Mouse (Mus musculus) liver, embryonic 11.5 days (tissue): Measurements from ENCODE around the gene Mrc2. TPM values are rescaled to one million over a fixed set of nuclear protein-coding genes. Genes with fewer than 3 reads are reported as not detected.

ENCODE experiments used
- ATAC-seq: fragments of 200-750 bp; cut with Nextera tagmentation; replicated peaks from 2 replicates; pipeline ENCODE4 v1.8.0; 2017; ENCODE audit warnings: moderate number of reproducible peaks, mild to moderate bottlenecking, moderate TSS enrichment, moderate library complexity; ENCODE audit not compliant: low FRiP score
- DNase-seq: peaks from one replicate; pipeline ENCODE4 v3.0.0-alpha.2; 2017; ENCODE audit warnings: low spot score
- H3K27ac ChIP-seq: fragments of 300-500 bp; sonication (generic); 2 replicates; pipeline ENCODE4 v1.5.1; 2014; ENCODE audit warnings: mild to moderate bottlenecking, low read depth, low read length, control low read depth
- H3K27me3 ChIP-seq: fragments of 300-500 bp; sonication (generic); replicated peaks from 2 replicates; pipeline ENCODE4 v1.6.1; 2014; ENCODE audit warnings: low read length, mixed read lengths; ENCODE audit not compliant: control insufficient read depth, insufficient read depth
- H3K36me3 ChIP-seq: fragments of 300-500 bp; sonication (generic); 2 replicates; pipeline ENCODE4 v1.6.1; 2014; ENCODE audit warnings: mild to moderate bottlenecking, low read length, moderate library complexity, mixed read lengths; ENCODE audit not compliant: control insufficient read depth, insufficient read depth
- H3K4me1 ChIP-seq: fragments of 300-500 bp; sonication (generic); replicated peaks from 2 replicates; pipeline ENCODE4 v1.6.1; 2014; ENCODE audit warnings: low read length, mixed read lengths; ENCODE audit not compliant: control insufficient read depth, insufficient read depth
- H3K4me2 ChIP-seq: fragments of 300-500 bp; sonication (generic); 2 replicates; pipeline ENCODE4 v1.6.1; 2014; ENCODE audit warnings: mild to moderate bottlenecking, control low read depth, moderate library complexity
- H3K4me3 ChIP-seq: fragments of 300-500 bp; sonication (generic); 2 replicates; pipeline ENCODE4 v1.5.1; 2014; ENCODE audit warnings: low read depth, low read length, control low read depth
- H3K9ac ChIP-seq: fragments of 300-500 bp; sonication (generic); 2 replicates; pipeline ENCODE4 v1.6.1; 2014; ENCODE audit warnings: low read depth, low read length, control low read depth
- H3K9me3 ChIP-seq: fragments of 300-500 bp; sonication (generic); 2 replicates; pipeline ENCODE4 v1.6.1; 2016; ENCODE audit warnings: low read length, inconsistent platforms, mixed read lengths; ENCODE audit not compliant: control insufficient read depth
- WGBS: fragments of 180-500 bp; shearing (Covaris S2); extraction: QIAGEN DNeasy Blood & Tissue Kit; methylation state at CpG from one replicate; pipeline ENCODE4 v1.1.7; 2014; 5-methylcytosine and 5-hydroxymethylcytosine counted together
- polyA plus RNA-seq: library from polyadenylated mRNA; unstranded; fragments of >200 nt; fragmentation: Nextera tagmentation; extraction: Ambion mirVana; gene quantifications from 2 replicates; pipeline ENCODE4 v1.2.1, GENCODE M21; 2014

Gene Mrc2
- polyA plus RNA-seq, 1 experiment from 2014 or later: 4.8 TPM

GRCm38 (mm10) chr11:105373881-105374280 lies 81.4 kb downstream of the Mrc2 start:
- Histone ChIP-seq H3K9ac (no peak overlapping the region), H3K27me3 (no peaks in the 10 kb centered on the region; the same call in 1 of the 2 replicates), H3K4me1 (peaks cover 16% of the 10 kb centered on the region), H3K4me2 (peak overlapping the region; percentile 11; the same call in 1 of the 2 replicates), H3K27ac (peak overlapping the region; percentile 33), H3K36me3 (no peaks in the 10 kb centered on the region), H3K4me3 (no peak overlapping the region), H3K9me3 (no peaks in the 10 kb centered on the region)
- DNase-seq: no peak
- WGBS: 65% methylated on average over 8 of the region's 8 CpGs
- ATAC-seq: no peak

- peak; percentile 82 for ATAC-seq
Measured at GRCm38 (mm10) chr11:105374526-105375175, 82.2 kb downstream of the Mrc2 start.

DNA sequence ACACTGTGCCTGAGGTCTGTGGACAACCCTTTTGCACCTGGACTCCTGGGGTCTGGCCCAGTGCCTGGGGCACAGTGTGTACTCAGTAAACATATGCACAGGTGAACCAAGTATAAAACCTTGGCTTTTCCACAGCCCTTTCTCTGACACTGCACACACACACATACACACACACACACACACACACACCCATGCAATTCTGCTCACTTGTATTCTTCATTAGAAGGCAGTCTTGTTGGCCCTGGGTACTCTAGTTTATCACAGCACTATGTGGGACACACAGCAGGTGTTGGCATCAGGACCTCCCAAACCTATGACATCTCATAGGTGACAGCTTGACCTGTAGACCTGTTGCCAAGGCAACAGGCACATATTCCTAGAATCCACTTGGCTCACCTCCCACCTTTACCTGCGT lies 83.4 kb downstream of the Mrc2 start:
- no peak overlapping the region for H3K9ac ChIP-seq
- peaks cover 16% of the 10 kb centered on the region for H3K4me1 ChIP-seq
- H3K27ac ChIP-seq: no peak overlapping the region
- H3K4me3 ChIP-seq: no peak overlapping the region
- DNase-seq: no peak
- ATAC-seq: no peak
- H3K4me2 ChIP-seq: no peak overlapping the region
- no peaks in the 10 kb centered on the region for H3K36me3 ChIP-seq
- WGBS: 85% methylated on average over 1 of the region's 1 CpGs
- H3K27me3 ChIP-seq: no peaks in the 10 kb centered on the region; the same call in 1 of the 2 replicates
- no peaks in the 10 kb centered on the region for H3K9me3 ChIP-seq

More at GRCm38 (mm10) chr11:105374526-105375175, 82.2 kb downstream of the Mrc2 start:
- H3K4me3 ChIP-seq: no peak overlapping the region
- 59% methylated on average over 10 of the region's 10 CpGs for WGBS
- H3K4me1 ChIP-seq: peaks cover 16% of the 10 kb centered on the region
- H3K36me3 ChIP-seq: no peaks in the 10 kb centered on the region
- H3K4me2 ChIP-seq: peak overlapping the region; percentile 11; the same call in 1 of the 2 replicates
- H3K27ac ChIP-seq: peak overlapping the region; percentile 33
- H3K9me3 ChIP-seq: no peaks in the 10 kb centered on the region
- no peak overlapping the region for H3K9ac ChIP-seq
- H3K27me3 ChIP-seq: no peaks in the 10 kb centered on the region; the same call in 1 of the 2 replicates
- DNase-seq: no peak

GRCm38 (mm10) chr11:105385266-105385665 lies 92.8 kb downstream of the Mrc2 start:
- no peak overlapping the region for H3K4me2 ChIP-seq
- 88% methylated on average over 9 of the region's 9 CpGs for WGBS
- H3K9me3 ChIP-seq: no peaks in the 10 kb centered on the region
- H3K4me1 ChIP-seq: no peaks in the 10 kb centered on the region
- no peaks in the 10 kb centered on the region for H3K36me3 ChIP-seq
- no peak overlapping the region for H3K4me3 ChIP-seq
- no peak for ATAC-seq
- no peak overlapping the region for H3K9ac ChIP-seq
- H3K27ac ChIP-seq: no peak overlapping the region
- no peaks in the 10 kb centered on the region for H3K27me3 ChIP-seq
- DNase-seq: no peak

DNA sequence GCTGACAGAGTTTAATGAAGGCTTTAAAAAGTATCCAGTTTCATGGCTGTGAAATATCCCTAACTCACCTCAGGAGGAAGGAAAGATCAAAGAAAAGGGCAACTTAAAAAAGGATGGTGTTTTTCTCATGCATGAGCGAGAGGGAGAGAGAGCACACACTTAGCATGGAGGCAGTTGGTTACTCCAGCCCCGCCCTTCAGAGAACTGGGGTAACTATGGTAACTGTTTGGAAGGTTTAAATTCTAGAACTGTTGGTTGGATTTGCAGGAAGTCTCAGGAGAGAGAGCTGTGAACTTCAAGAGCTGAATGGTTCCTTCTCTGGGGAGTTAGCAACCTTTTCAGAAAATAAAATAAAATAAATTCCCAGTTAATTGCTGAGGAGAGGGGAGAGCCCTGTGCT lies 96.2 kb downstream of the Mrc2 start:
- no peak overlapping the region for H3K4me3 ChIP-seq
- 69% methylated on average over 2 of the region's 2 CpGs for WGBS
- no peak overlapping the region for H3K4me2 ChIP-seq
- no peak for ATAC-seq
- no peak overlapping the region for H3K27ac ChIP-seq
- no peak for DNase-seq
- no peaks in the 10 kb centered on the region for H3K36me3 ChIP-seq
- H3K27me3 ChIP-seq: no peaks in the 10 kb centered on the region
- H3K9me3 ChIP-seq: no peaks in the 10 kb centered on the region
- H3K9ac ChIP-seq: no peak overlapping the region
- peaks cover 6% of the 10 kb centered on the region; the same call in 1 of the 2 replicates for H3K4me1 ChIP-seq

DNA sequence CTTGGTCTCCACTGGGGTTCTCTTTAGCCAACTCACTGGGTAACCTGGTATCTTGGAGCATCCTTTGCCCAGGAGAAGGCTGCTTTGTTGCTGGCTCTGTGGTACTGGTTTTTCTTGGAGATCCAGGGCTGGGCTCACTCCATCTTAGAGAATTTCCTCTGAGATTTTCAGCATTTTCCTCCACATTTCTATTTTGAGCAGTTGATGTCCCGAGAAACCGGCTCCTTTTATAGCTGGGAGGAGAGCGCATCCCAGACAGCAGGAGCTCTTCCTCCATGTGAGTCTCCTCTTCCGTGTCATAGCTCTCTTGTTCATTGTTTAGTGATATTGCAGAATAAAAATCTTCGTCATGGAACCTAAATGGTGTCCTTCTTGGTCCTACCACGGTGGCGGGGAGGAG lies 97.8 kb downstream of the Mrc2 start:
- ATAC-seq (no peak), DNase-seq (no peak)
- Histone ChIP-seq H3K27ac (no peak overlapping the region), H3K4me2 (no peak overlapping the region), H3K9me3 (no peaks in the 10 kb centered on the region), H3K4me1 (peaks cover 6% of the 10 kb centered on the region; the same call in 1 of the 2 replicates), H3K4me3 (no peak overlapping the region), H3K27me3 (no peaks in the 10 kb centered on the region), H3K9ac (no peak overlapping the region), H3K36me3 (no peaks in the 10 kb centered on the region)
- WGBS: 82% methylated on average over 7 of the region's 7 CpGs

Other genes with a start within 250 kb of the Mrc2 start
- 0.32 TPM in 1 of 2 replicates, not detected in the other for gene Efcab3, start 229.1 kb upstream of the Mrc2 start, polyA plus RNA-seq
- gene Mettl2, start 166.2 kb upstream of the Mrc2 start, polyA plus RNA-seq: 46.2 and 46.9 TPM in 2 replicates
- gene Gm10842, start 145.8 kb upstream of the Mrc2 start, polyA plus RNA-seq: not detected in 2 replicates
- 16.1 and 18.2 TPM in 2 replicates for gene Tlk2, start 113.8 kb upstream of the Mrc2 start, polyA plus RNA-seq
- gene March10, start 164.1 kb downstream of the Mrc2 start, polyA plus RNA-seq: not detected in 2 replicates